Mouse (Mus musculus) embryo, embryonic 11 days (tissue): ENCODE data around the gene Prelid1.

Experiments used
- DNase-seq: peaks from one replicate; pipeline ENCODE4 v3.0.0-alpha.2; 2015

Prelid1 gene

GRCm38 (mm10) chr13:55335701-55336100 lies 15.4 kb downstream of the Prelid1 start:
- DNase-seq = no peak

- DNase-seq = no peak
Measured at GRCm38 (mm10) chr13:55337341-55337975, 17.2 kb downstream of the Prelid1 start.

- DNase-seq = no peak
Measured at GRCm38 (mm10) chr13:55338131-55339054, 18.1 kb downstream of the Prelid1 start.

- no peak for DNase-seq
Measured at GRCm38 (mm10) chr13:55339259-55339658, 19.0 kb downstream of the Prelid1 start.

GRCm38 (mm10) chr13:55342469-55342868 lies 22.2 kb downstream of the Prelid1 start:
- DNase-seq = no peak

- DNase-seq = no peak
Measured at GRCm38 (mm10) chr13:55344286-55344685, 24.0 kb downstream of the Prelid1 start.

- DNase-seq = no peak
Measured at GRCm38 (mm10) chr13:55346745-55347144, 26.4 kb downstream of the Prelid1 start.

GRCm38 (mm10) chr13:55361145-55361544 lies 40.8 kb downstream of the Prelid1 start:
- no peak for DNase-seq

- DNase-seq = no peak
Measured at GRCm38 (mm10) chr13:55361974-55362452, 41.7 kb downstream of the Prelid1 start.

GRCm38 (mm10) chr13:55362453-55363060 lies 42.3 kb downstream of the Prelid1 start, which contains the start of gene Lman2:
TSS of gene Lman2 (minus strand) at chr13:55362783.
- DNase-seq = peak; percentile 99

- DNase-seq = no peak
Measured at GRCm38 (mm10) chr13:55368401-55368800, 48.1 kb downstream of the Prelid1 start.

GRCm38 (mm10) chr13:55369531-55370114 lies 49.3 kb downstream of the Prelid1 start, which contains the start of gene Rgs14:
TSS of gene Rgs14 (plus strand) at chr13:55369732.
- no peak for DNase-seq

- DNase-seq = no peak
Measured at GRCm38 (mm10) chr13:55370234-55370633, 49.9 kb downstream of the Prelid1 start.

GRCm38 (mm10) chr13:55371007-55371681 lies 50.8 kb downstream of the Prelid1 start:
- no peak for DNase-seq

GRCm38 (mm10) chr13:55371740-55372139 lies 51.4 kb downstream of the Prelid1 start:
- DNase-seq = no peak

GRCm38 (mm10) chr13:55374206-55374924 lies 54.1 kb downstream of the Prelid1 start:
- DNase-seq = no peak
